Mouse (Mus musculus) thymus, adult 2 months (tissue): Measurements from ENCODE around the gene Mau2. TPM values are rescaled to one million over a fixed set of nuclear protein-coding genes. Genes with fewer than 3 reads are reported as not detected.
A peak's percentile ranks its signal among the peaks of the same experiment; 100 is the strongest.
"Not testable (repeated sequence)": the region's sequence is repeated elsewhere in the genome, so short reads cannot be mapped to it uniquely, and the experiment has no call there.

ENCODE experiments used
- DNase-seq: peaks from one replicate; pipeline ENCODE4 v3.0.0; 2021
- H3K27ac ChIP-seq: fragments of 200-500 bp; 2 replicates; pipeline ENCODE4 v1.5.1; 2012; ENCODE audit warnings: low read length, control low read depth; ENCODE audit not compliant: control insufficient read depth, insufficient read depth
- H3K27me3 ChIP-seq: fragments of 200-500 bp; 2 replicates; pipeline ENCODE4 v1.6.1; 2012; ENCODE audit warnings: mild to moderate bottlenecking, low read length, moderate library complexity, mixed read lengths; ENCODE audit not compliant: control insufficient read depth, insufficient read depth
- H3K36me3 ChIP-seq: fragments of 200-500 bp; 2 replicates; pipeline ENCODE4 v1.6.1; 2012; ENCODE audit warnings: mild to moderate bottlenecking, low read length, moderate library complexity; ENCODE audit not compliant: control insufficient read depth, insufficient read depth
- H3K4me1 ChIP-seq: fragments of 200-500 bp; replicated peaks from 2 replicates; pipeline ENCODE4 v1.6.1; 2012; ENCODE audit warnings: low read length; ENCODE audit not compliant: control insufficient read depth, insufficient read depth
- H3K4me3 ChIP-seq: fragments of 200-500 bp; 2 replicates; pipeline ENCODE4 v1.5.1; 2012; ENCODE audit warnings: mild to moderate bottlenecking, low read length, control low read depth, moderate library complexity; ENCODE audit not compliant: control insufficient read depth, insufficient read depth
- CTCF ChIP-seq: fragments of 200-500 bp; IDR thresholded peaks from 2 replicates; pipeline ENCODE4 v1.5.1; 2012; ENCODE audit warnings: mild to moderate bottlenecking, control low read depth, low read length, moderate library complexity, borderline replicate concordance; ENCODE audit not compliant: control insufficient read depth, poor library complexity, insufficient read depth; ENCODE audit errors: extremely low read depth
- POLR2A ChIP-seq: fragments of 200-500 bp; IDR thresholded peaks from 2 replicates; pipeline ENCODE4 v1.6.1; 2012; ENCODE audit warnings: mild to moderate bottlenecking, low read length, control low read depth, moderate library complexity; ENCODE audit not compliant: control insufficient read depth, poor library complexity, insufficient read depth; ENCODE audit errors: extremely low read depth
- WGBS: fragments of 180-500 bp; shearing (Covaris S2); methylation state at CpG from one replicate; pipeline ENCODE4 v1.1.7; 2018; 5-methylcytosine and 5-hydroxymethylcytosine counted together
- polyA plus RNA-seq: library from polyadenylated mRNA; depleted of rRNA; stranded (reverse); fragments of >200 nt; gene quantifications from 2 replicates; pipeline ENCODE4 v1.2.3, GENCODE M21; 2012

Mau2 gene
- polyA plus RNA-seq, 1 experiment: 186 TPM

DNA sequence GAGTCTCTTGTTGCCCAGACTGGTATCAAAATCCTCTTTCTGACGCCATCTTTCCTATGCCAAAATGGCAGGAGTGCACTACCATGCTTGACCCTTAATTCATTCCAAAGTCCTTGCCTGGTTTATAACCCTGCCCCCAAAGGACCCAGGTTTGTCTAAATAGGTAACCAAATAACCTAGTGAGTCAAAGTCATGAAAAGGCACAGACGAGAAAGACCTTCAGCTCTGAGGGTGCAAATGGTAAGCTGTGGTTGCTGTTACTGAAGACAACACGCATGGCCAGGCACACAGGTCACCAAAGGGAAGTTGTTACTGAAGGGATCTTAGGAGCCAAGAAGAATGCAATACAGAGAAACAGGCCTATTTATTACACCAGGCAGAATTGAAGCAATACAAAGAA, 43.8 kb downstream of the Mau2 start:
- 97% methylated on average over 3 of the region's 3 CpGs for WGBS
- Histone ChIP-seq H3K4me3 (no peak overlapping the region), H3K36me3 (no peaks in the 10 kb centered on the region), H3K4me1 (peaks cover 33% of the 10 kb centered on the region), H3K27me3 (no peaks in the 10 kb centered on the region), H3K27ac (no peak overlapping the region)
- DNase-seq: no peak
- TF ChIP-seq CTCF: no peak
- TF ChIP-seq POLR2A: no peak

DNA sequence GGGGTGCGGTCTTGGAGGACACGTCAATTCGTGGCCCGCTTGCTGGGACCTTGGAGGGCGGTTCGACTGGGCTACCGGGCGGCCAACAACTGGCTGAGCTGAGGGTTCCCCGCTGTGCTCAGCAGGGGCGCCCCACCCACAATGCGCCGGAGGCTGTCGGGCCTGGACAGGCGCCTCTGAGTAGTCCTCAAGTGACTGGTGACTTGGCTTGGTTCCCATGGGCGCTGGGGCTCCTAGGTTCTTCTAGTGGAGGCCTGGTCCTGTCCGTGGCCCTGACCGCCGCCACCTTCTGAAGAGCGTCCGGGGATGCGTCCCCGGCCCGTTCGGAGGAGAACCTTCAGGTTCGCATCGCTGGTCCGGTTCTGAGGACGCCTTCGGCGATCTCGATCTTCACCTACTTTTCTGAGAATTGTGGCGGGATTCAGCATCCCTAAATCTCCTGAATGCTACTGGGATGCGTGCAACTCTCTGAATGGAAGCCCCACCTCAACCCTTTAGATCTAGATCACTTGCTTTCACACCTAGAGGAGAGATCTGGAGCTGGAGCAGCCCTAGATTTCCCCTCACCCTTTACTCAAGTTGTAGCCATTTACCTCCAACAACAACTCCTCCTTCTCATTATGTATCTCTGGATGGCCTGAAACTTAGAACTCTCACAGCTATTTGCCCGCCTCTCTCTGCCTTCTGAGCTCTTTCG, 45.8 kb downstream of the Mau2 start:
- 0 out of 2 replicates have a peak, but pooled peaks cover 4% of the 10 kb centered on the region for H3K36me3 ChIP-seq
- H3K4me3 ChIP-seq: peak overlapping the region; percentile 82
- WGBS: 5% methylated on average over 35 of the region's 35 CpGs
- peaks cover 23% of the 10 kb centered on the region for H3K4me1 ChIP-seq
- TF ChIP-seq POLR2A (no peak; the same call in 1 of the 2 replicates), CTCF (no peak)
- no peak overlapping the region for H3K27ac ChIP-seq
- DNase-seq: no peak
- no peaks in the 10 kb centered on the region for H3K27me3 ChIP-seq

DNA sequence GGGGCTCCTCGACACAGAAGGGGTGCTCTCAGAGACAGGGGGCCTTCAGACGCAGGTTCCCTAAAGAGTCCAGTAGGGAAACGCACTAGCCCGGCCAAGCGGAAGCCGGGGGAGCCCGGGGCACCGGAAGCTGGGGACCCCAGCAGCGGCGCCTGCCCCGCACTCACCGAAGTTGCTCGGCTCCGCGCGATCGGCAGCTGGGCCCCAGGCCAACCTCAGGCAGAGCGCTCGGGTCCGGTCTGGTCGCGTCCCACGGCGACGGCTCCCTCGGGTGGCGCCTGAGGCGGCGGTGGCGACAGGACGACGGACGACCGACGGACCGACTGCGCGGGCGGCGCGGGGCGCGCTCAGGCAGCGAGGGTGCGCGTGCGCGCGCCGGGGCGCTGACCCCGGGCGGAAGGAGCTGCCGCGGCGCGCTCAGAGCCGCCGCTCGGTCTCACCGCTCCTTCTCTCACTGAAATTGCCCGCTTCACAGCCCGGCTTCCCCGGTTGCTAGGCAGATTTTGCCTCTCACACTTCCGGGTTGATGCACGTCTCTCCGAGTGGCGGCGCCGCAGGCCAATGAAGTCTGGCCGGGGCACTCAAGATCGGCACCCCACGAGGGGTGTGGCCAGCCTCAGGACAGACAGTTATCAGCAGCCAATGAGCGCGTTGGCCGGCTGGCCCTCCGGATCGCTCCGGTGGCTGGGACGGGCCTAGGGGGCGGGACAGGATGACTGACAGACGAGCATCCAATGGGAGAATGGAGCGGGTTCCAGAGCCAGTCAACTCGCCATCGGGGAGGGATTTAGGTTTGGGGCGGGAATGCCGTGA, 46.6 kb downstream of the Mau2 start, which contains the start of gene Gatad2a:
Gatad2a (minus strand) TSS at position 609 of the 813 bp plus-strand sequence.
- peak within 1 kb of the TSS; percentile 69 for H3K27ac ChIP-seq
- H3K27me3 ChIP-seq: no peaks in the 10 kb centered on the region
- TF ChIP-seq CTCF (peak; percentile 49; the same call in 1 of the 2 replicates), POLR2A (peak; percentile 70)
- peak within 1 kb of the TSS; percentile 82 for H3K4me3 ChIP-seq
- peaks cover 16% of the 10 kb centered on the region for H3K4me1 ChIP-seq
- WGBS: under 1% methylated on average over 87 of the region's 87 CpGs
- 0 out of 2 replicates have a peak, but pooled peaks cover 4% of the 10 kb centered on the region for H3K36me3 ChIP-seq
- peak; percentile 100 for DNase-seq

DNA sequence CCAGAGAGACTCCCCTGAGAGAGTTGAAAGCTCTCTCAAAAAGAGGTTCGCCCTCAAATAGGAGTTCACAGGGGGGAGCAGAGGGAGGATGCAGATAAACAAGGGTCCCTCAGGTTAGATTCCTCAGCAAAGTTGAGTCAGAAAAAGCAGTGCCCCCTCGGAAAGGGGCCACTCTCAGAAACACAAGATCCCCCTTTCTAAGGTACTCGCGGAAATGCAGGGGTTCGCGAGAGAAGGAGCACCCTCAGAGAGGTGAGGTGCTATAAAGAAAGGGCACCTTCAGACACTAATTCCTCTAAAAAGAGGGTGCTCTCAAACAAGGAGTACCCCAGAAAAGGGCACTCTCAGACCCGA, 47.1 kb downstream of the Mau2 start:
- Histone ChIP-seq H3K4me3 (peak overlapping the region; percentile 82), H3K4me1 (peaks cover 16% of the 10 kb centered on the region), H3K36me3 (0 out of 2 replicates have a peak, but pooled peaks cover 4% of the 10 kb centered on the region), H3K27ac (peak overlapping the region; percentile 69), H3K27me3 (no peaks in the 10 kb centered on the region)
- WGBS: 0% methylated on average over 7 of the region's 7 CpGs
- DNase-seq: no peak
- no peak for TF ChIP-seq POLR2A
- no peak for TF ChIP-seq CTCF

- 98% methylated on average over 7 of the region's 7 CpGs for WGBS
- DNase-seq, H3K27me3 ChIP-seq, H3K4me3 ChIP-seq, H3K27ac ChIP-seq, H3K36me3 ChIP-seq: not testable (repeated sequence)
- peaks cover 10% of the 10 kb centered on the region for H3K4me1 ChIP-seq
Observed at GRCm38 (mm10) chr8:69988936-69989335, 53.6 kb downstream of the Mau2 start.

- no peak for DNase-seq
- Histone ChIP-seq H3K27ac (no peak overlapping the region), H3K4me1 (peaks cover 7% of the 10 kb centered on the region), H3K36me3 (0 out of 2 replicates have a peak, but pooled peaks cover 3% of the 10 kb centered on the region), H3K27me3 (no peaks in the 10 kb centered on the region), H3K4me3 (no peak overlapping the region)
- no peak for TF ChIP-seq POLR2A
- TF ChIP-seq CTCF: no peak
Observed at GRCm38 (mm10) chr8:69987744-69988143, 54.8 kb downstream of the Mau2 start.
